In genomic region chr2:51972641-51973409, GRCm38 (mm10) we compare ENCODE assay signal across 8 mouse cellular contexts. TPM values are rescaled to one million over a fixed set of nuclear protein-coding genes. Genes with fewer than 3 reads are reported as not detected.
DNase-seq lines count a peak whose midpoint lies in the region; ATAC-seq and TF ChIP-seq lines count a peak whose summit lies in the region.

No protein-coding gene starts in this region.

- no peaks in the 10 kb centered on the region for H3K9me3 ChIP-seq in hindbrain, postnatal 0 days (ENCODE audit: low read length)

- no peaks in the 10 kb centered on the region for H3K27me3 ChIP-seq in hindbrain, postnatal 0 days (ENCODE audit: insufficient read depth, low read length)

- H3K4me2 ChIP-seq in hindbrain, postnatal 0 days (ENCODE audit: low read depth, low read length) = peak overlapping the region; percentile 87

- peak overlapping the region; percentile 78 for H3K27ac ChIP-seq in hindbrain, postnatal 0 days

- TF ChIP-seq CTCF in hindbrain, postnatal 0 days (IDR thresholded peaks at IDR 0.05; ENCODE audit: low read depth) = no peak

- DNase-seq in frontal cortex, postnatal 25 days (ENCODE audit: low spot score in 2 of 2) = no peak
- DNase-seq in cerebellum, postnatal 10 days = peak; percentile 52 to 53
- DNase-seq in gastrocnemius, postnatal 10 days = peak; percentile 63
- peak; percentile 68 for DNase-seq in hindbrain, postnatal 0 days (ENCODE audit: low spot score)
- peak; percentile 10 to 13 for DNase-seq in left cerebral cortex, postnatal 25 days (ENCODE audit: low spot score in 2 of 2)
- DNase-seq in right cerebral cortex, postnatal 25 days = peak; percentile 26

- H3K36me3 ChIP-seq in hindbrain, postnatal 0 days (ENCODE audit: insufficient read depth, low read length) = no peaks in the 10 kb centered on the region

- peak; percentile 87 for ATAC-seq in frontal cortex, adult (ENCODE audit: low TSS enrichment)
- ATAC-seq in hindbrain, postnatal 0 days = peak; percentile 87
- ATAC-seq in megakaryocyte progenitor cell, adult 5-6 weeks (replicated peaks; ENCODE audit: poor library complexity) = peak; percentile 88

- WGBS in hindbrain, postnatal 0 days = 2% methylated on average over 40 of the region's 40 CpGs

- intact Hi-C loops in left cerebral cortex, postnatal 25 days (cut with DNase I) = loop anchor here (2.0 kb wide), 1 partner anchor 102 kb away; no protein-coding TSS in a partner anchor

- no peaks in the 10 kb centered on the region for H3K4me1 ChIP-seq in hindbrain, postnatal 0 days (ENCODE audit: insufficient read depth, low read length)

- H3K4me3 ChIP-seq in hindbrain, postnatal 0 days (ENCODE audit: low read length) = peak overlapping the region; percentile 69

- H3K9ac ChIP-seq in hindbrain, postnatal 0 days (replicated peaks; ENCODE audit: low read length) = peak overlapping the region; percentile 69

RNA-seq across cellular contexts. Expression of gene Nmi, which starts 0.5 kb away (rescaled TPM):
- total RNA-seq in gastrocnemius, postnatal 10 days (2021) = 1 to 10 TPM; 4.9 to 5.9 TPM
- total RNA-seq in hindbrain, postnatal 0 days (2014; rRNA removed) = 1.5 and 2.4 TPM in 2 replicates
- 8.3 and 10.1 TPM in 2 replicates for polyA plus RNA-seq in hindbrain, postnatal 0 days (2015; fragmentation: Nextera tagmentation; extraction: Ambion mirVana)
- 1 to 10 TPM; 1.1 to 2.4 TPM for total RNA-seq in left cerebral cortex, postnatal 25 days (2021)
- total RNA-seq in megakaryocyte progenitor cell, adult 5-6 weeks (2015) = 27.5 and 42.5 TPM in 2 replicates
- 57.6 and 67.8 TPM in 2 replicates for total RNA-seq in megakaryocyte progenitor cell, adult 5-6 weeks (2017)

RNA-seq across cellular contexts. Expression of gene Rbm43, which starts 37.9 kb away (rescaled TPM):
- total RNA-seq in gastrocnemius, postnatal 10 days (2021) = 1 to 10 TPM; 3.2 to 4.2 TPM
- total RNA-seq in hindbrain, postnatal 0 days (2014; rRNA removed) = 3.1 and 6.3 TPM in 2 replicates
- 13.6 and 14.8 TPM in 2 replicates for polyA plus RNA-seq in hindbrain, postnatal 0 days (2015; fragmentation: Nextera tagmentation; extraction: Ambion mirVana)
- 10 to 100 TPM; 15.2 to 16.5 TPM for total RNA-seq in left cerebral cortex, postnatal 25 days (2021)
- total RNA-seq in megakaryocyte progenitor cell, adult 5-6 weeks (2015) = 49.5 and 55.0 TPM in 2 replicates
- 27.7 and 30.1 TPM in 2 replicates for total RNA-seq in megakaryocyte progenitor cell, adult 5-6 weeks (2017)

Comparison
In these comparisons a context has a peak if more than half of its experiments do, and no peak if none do; other contexts are left out.
1. DNase-seq: peak in cerebellum, postnatal 10 days (2 of 2), gastrocnemius, postnatal 10 days (single experiment), hindbrain, postnatal 0 days (single experiment), left cerebral cortex, postnatal 25 days (2 of 2) and right cerebral cortex, postnatal 25 days (single experiment); none in frontal cortex, postnatal 25 days (0 of 2).
2. Peak in every context shown above with its lines, with median percentiles within 50 percentile points of each other: ATAC-seq.